11 mouse cellular contexts compared by ENCODE assay signal in the genomic region with DNA sequence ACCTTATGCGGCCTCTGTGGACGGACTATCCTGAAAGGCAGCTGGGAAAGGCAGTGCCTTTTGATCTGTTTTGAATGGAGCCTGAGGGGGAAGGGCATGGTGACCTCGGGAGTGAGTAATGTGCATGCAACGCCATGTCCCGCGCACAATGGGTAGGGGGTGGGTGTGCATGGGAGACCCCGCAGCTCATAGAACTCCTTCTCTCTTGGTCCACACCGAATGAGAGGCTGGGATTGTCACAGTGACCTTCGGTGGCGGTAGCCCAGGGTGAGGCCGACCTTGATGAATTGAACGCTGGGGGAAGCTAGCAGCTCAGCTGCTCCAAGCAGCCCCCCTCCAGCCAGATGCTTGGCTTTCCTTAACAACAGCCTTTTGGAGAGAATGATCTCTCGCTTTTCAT.
DNase-seq lines count a peak whose midpoint lies in the region; ATAC-seq and TF ChIP-seq lines count a peak whose summit lies in the region.
"Had no signal": no experiment of that assay in that cellular context is flagged by ENCODE, and none has a peak within 500 bp of the region (broad histone marks: within the 10 kb centered on the region; RNA-seq: fewer than 3 reads in every experiment).

No protein-coding gene starts in this region.

- H3K9me3 ChIP-seq in hindbrain, embryonic 11.5 days (ENCODE audit: control insufficient read depth, low read length), result no peaks in the 10 kb centered on the region
- H3K9me3 ChIP-seq in midbrain, embryonic 16.5 days (replicated peaks; ENCODE audit: control insufficient read depth, low read length, poor library complexity, severe bottlenecking), result no peaks in the 10 kb centered on the region

- H3K4me2 ChIP-seq in hindbrain, embryonic 11.5 days (replicated peaks; ENCODE audit: low read depth, low read length), result peak overlapping the region; percentile 3; the same call in 1 of the 2 replicates
- peak overlapping the region; percentile 7; the same call in 1 of the 2 replicates for H3K4me2 ChIP-seq in midbrain, embryonic 16.5 days (ENCODE audit: low read length)

- TF ChIP-seq POLR2A in cerebellum, adult 2 months (IDR thresholded peaks at IDR 0.05; ENCODE audit: borderline replicate concordance, insufficient read depth, low read length), result no peak

- no peaks in the 10 kb centered on the region for H3K36me3 ChIP-seq in hindbrain, embryonic 11.5 days (ENCODE audit: control insufficient read depth, insufficient read depth, low read length)
- H3K36me3 ChIP-seq in midbrain, embryonic 16.5 days (ENCODE audit: control insufficient read depth, insufficient read depth, low read length), result no peaks in the 10 kb centered on the region

- peaks cover 31% of the 10 kb centered on the region for H3K4me1 ChIP-seq in hindbrain, embryonic 11.5 days (replicated peaks; ENCODE audit: control insufficient read depth, insufficient read depth, low read length)
- H3K4me1 ChIP-seq in midbrain, embryonic 16.5 days (ENCODE audit: control insufficient read depth, insufficient read depth, low read length), result peaks cover 15% of the 10 kb centered on the region
- peaks cover 9% of the 10 kb centered on the region for H3K4me1 ChIP-seq in cerebellum, adult 2 months (ENCODE audit: control insufficient read depth, insufficient read depth, low read length)

- no peak overlapping the region for H3K4me3 ChIP-seq in hindbrain, embryonic 11.5 days (ENCODE audit: low read depth, low read length)
- H3K4me3 ChIP-seq in midbrain, embryonic 16.5 days (ENCODE audit: low read depth, low read length), result no peak overlapping the region
- no peak overlapping the region for H3K4me3 ChIP-seq in cerebellum, adult 2 months (replicated peaks; ENCODE audit: insufficient read depth, low read depth, low read length)

- DNase-seq in ES-CJ7 (ENCODE audit: low read depth, low spot score), result peak; percentile 39
- peak; percentile 82 for DNase-seq in embryo, embryonic 10 days (ENCODE audit: low spot score)
- DNase-seq in hindbrain, embryonic 11.5 days (ENCODE audit: low spot score), result peak; percentile 80
- no peak for DNase-seq in gastrocnemius, postnatal 14 days
- no peak for DNase-seq in urinary bladder, adult 2 months (ENCODE audit: low spot score)
- no peak for DNase-seq in cerebellum, adult 2 months
- DNase-seq: kidney, adult 11 months; lung, postnatal 36 days; right cerebral cortex, adult 18-20 months had no signal

- ATAC-seq in hindbrain, embryonic 11.5 days (ENCODE audit: low FRiP score), result peak; percentile 93
- peak; percentile 69 for ATAC-seq in midbrain, embryonic 16.5 days
- ATAC-seq in monocyte, adult 5-6 weeks (replicated peaks; ENCODE audit: insufficient number of reproducible peaks, low FRiP score, low TSS enrichment, poor library complexity, severe bottlenecking), result no peak

- intact Hi-C loops in gastrocnemius, postnatal 14 days (cut with DNase I; ENCODE audit: low total_unique reads), result no loop called here

- peak overlapping the region; percentile 93 for H3K27ac ChIP-seq in hindbrain, embryonic 11.5 days (ENCODE audit: low read depth, low read length)
- H3K27ac ChIP-seq in midbrain, embryonic 16.5 days (ENCODE audit: low read length), result peak overlapping the region; percentile 44; the same call in 1 of the 2 replicates
- H3K27ac ChIP-seq in cerebellum, adult 2 months (ENCODE audit: insufficient read depth, low read length), result no peak overlapping the region

- no peak for TF ChIP-seq CTCF in cerebellum, adult 2 months (IDR thresholded peaks at IDR 0.05; ENCODE audit: borderline replicate concordance, insufficient read depth, low read depth, low read length)

- 3% methylated on average over 13 of the region's 13 CpGs for WGBS in hindbrain, embryonic 11.5 days
- 8% methylated on average over 12 of the region's 13 CpGs for WGBS in midbrain, embryonic 16.5 days
- 60% methylated on average over 13 of the region's 13 CpGs for WGBS in cerebellum, adult 2 months

- no peaks in the 10 kb centered on the region for H3K27me3 ChIP-seq in hindbrain, embryonic 11.5 days (ENCODE audit: control insufficient read depth, insufficient read depth, low read length)
- no peaks in the 10 kb centered on the region for H3K27me3 ChIP-seq in midbrain, embryonic 16.5 days (ENCODE audit: control insufficient read depth, insufficient read depth, low read depth, low read length)
- no peaks in the 10 kb centered on the region for H3K27me3 ChIP-seq in cerebellum, adult 2 months (ENCODE audit: control insufficient read depth, insufficient read depth, low read length)

- peak overlapping the region; percentile 27; the same call in 1 of the 2 replicates for H3K9ac ChIP-seq in hindbrain, embryonic 11.5 days (ENCODE audit: low read depth, low read length)
- H3K9ac ChIP-seq in midbrain, embryonic 16.5 days (ENCODE audit: low read depth, low read length), result no peak overlapping the region; the same call in 1 of the 2 replicates

Comparison
In these comparisons a context has a peak if more than half of its experiments do, and no peak if none do; other contexts are left out.
1. DNase-seq: peak in ES-CJ7 (single experiment), embryo, embryonic 10 days (single experiment) and hindbrain, embryonic 11.5 days (single experiment); none in gastrocnemius, postnatal 14 days (single experiment), urinary bladder, adult 2 months (single experiment) and cerebellum, adult 2 months (0 of 2).